Mouse (Mus musculus) lung, adult 2 months (tissue): ENCODE results near the gene Tsr1.

Source experiments
- CTCF ChIP-seq: fragments of 200-500 bp; IDR thresholded peaks from 2 replicates; pipeline ENCODE4 v1.5.1; 2011; ENCODE audit warnings: mild to moderate bottlenecking, low read length, control low read depth; ENCODE audit not compliant: insufficient read depth
- POLR2A ChIP-seq: fragments of 200-500 bp; IDR thresholded peaks from 2 replicates; pipeline ENCODE4 v1.6.1; 2011; ENCODE audit warnings: low read depth, mild to moderate bottlenecking, control low read depth, low read length, borderline replicate concordance; ENCODE audit errors: extremely low read depth

- TF ChIP-seq POLR2A (no peak), CTCF (no peak)
These were observed 57.0 kb downstream of the Tsr1 start for GRCm38 (mm10) chr11:74954901-74955300.
